Mouse (Mus musculus) hindbrain, embryonic 14.5 days (tissue): ENCODE results near the gene Ddx3y. TPM values are rescaled to one million over a fixed set of nuclear protein-coding genes. Genes with fewer than 3 reads are reported as not detected.

Source experiments
- polyA plus RNA-seq: library from polyadenylated mRNA; unstranded; fragments of >200 nt; fragmentation: Nextera tagmentation; extraction: Ambion mirVana; gene quantifications from 2 replicates; pipeline ENCODE4 v1.2.1, GENCODE M21; 2014

The Ddx3y gene
- polyA plus RNA-seq, 1 experiment from 2014 or later, result 29.7 TPM

Other genes with a start within 250 kb of the Ddx3y start
- 16.8 and 18.7 TPM in 2 replicates for gene Uty, start 40.9 kb downstream of the Ddx3y start, polyA plus RNA-seq
- not detected in 2 replicates for gene Usp9y, start 173.2 kb upstream of the Ddx3y start, polyA plus RNA-seq